Mouse (Mus musculus): ENCODE results near the gene Eme2. TPM values are rescaled to one million over a fixed set of nuclear protein-coding genes. Genes with fewer than 3 reads are reported as not detected.
"Not testable (repeated sequence)": the region's sequence is repeated elsewhere in the genome, so short reads cannot be mapped to it uniquely, and the experiment has no call there.

The Eme2 gene
- total RNA-seq (2021): 10 to 100 TPM; 63.5 to 66.9 TPM
- long read RNA-seq, experiment 1, transcript Eme2-202 (8 exons, 1,521 nt): major isoform, 7 of 27 reads
- long read RNA-seq, experiment 1, partial matches to known transcripts: 7 of 27 reads
- long read RNA-seq, experiment 1, other reads (novel, unspliced or antisense): 13 of 27 reads
- long read RNA-seq, experiment 2, full-length matches to known transcripts: 14 of 39 reads
- long read RNA-seq, experiment 2, partial matches to known transcripts: 11 of 39 reads
- long read RNA-seq, experiment 2, other reads (novel, unspliced or antisense): 14 of 39 reads

- DNase-seq (ENCODE audit: low spot score in 2 of 2): peak; percentile 56 to 74
Observed at GRCm38 (mm10) chr17:24894995-24895547, at the start of gene Eme2, which contains the start of gene Mrps34. Eme2 (minus strand) TSS chr17:24895087. Mrps34 (plus strand) TSS chr17:24895116.

- not testable (repeated sequence) for DNase-seq (ENCODE audit: low spot score in 2 of 2)
Observed at GRCm38 (mm10) chr17:24943589-24943988, 48.7 kb upstream of the Eme2 start.

- DNase-seq (ENCODE audit: low spot score in 2 of 2): no peak
Observed at GRCm38 (mm10) chr17:24943036-24943435, 48.1 kb upstream of the Eme2 start.

- DNase-seq (ENCODE audit: low spot score in 2 of 2): not testable (repeated sequence)
Observed at GRCm38 (mm10) chr17:24942453-24942852, 47.6 kb upstream of the Eme2 start.

GRCm38 (mm10) chr17:24937266-24937665 is 42.4 kb upstream of the Eme2 start:
- DNase-seq (ENCODE audit: low spot score in 2 of 2): no peak

GRCm38 (mm10) chr17:24936259-24937237 is 41.7 kb upstream of the Eme2 start, which contains the start of gene Mapk8ip3:
Mapk8ip3 (minus strand) TSS chr17:24936977.
- DNase-seq (ENCODE audit: low spot score in 2 of 2): peak; percentile 89 to 90

GRCm38 (mm10) chr17:24935666-24936065 is 40.8 kb upstream of the Eme2 start:
- no peak for DNase-seq (ENCODE audit: low spot score in 2 of 2)

GRCm38 (mm10) chr17:24934926-24935325 is 40.0 kb upstream of the Eme2 start:
- no peak for DNase-seq (ENCODE audit: low spot score in 2 of 2)

GRCm38 (mm10) chr17:24933163-24933562 is 38.3 kb upstream of the Eme2 start:
- DNase-seq (ENCODE audit: low spot score in 2 of 2): no peak

GRCm38 (mm10) chr17:24932431-24932830 is 37.5 kb upstream of the Eme2 start:
- no peak for DNase-seq (ENCODE audit: low spot score in 2 of 2)

GRCm38 (mm10) chr17:24929506-24929905 is 34.6 kb upstream of the Eme2 start:
- DNase-seq (ENCODE audit: low spot score in 2 of 2): no peak

- no peak for DNase-seq (ENCODE audit: low spot score in 2 of 2)
Observed at GRCm38 (mm10) chr17:24923246-24923645, 28.4 kb upstream of the Eme2 start.

GRCm38 (mm10) chr17:24913984-24914383 is 19.1 kb upstream of the Eme2 start:
- no peak for DNase-seq (ENCODE audit: low spot score in 2 of 2)

- DNase-seq (ENCODE audit: low spot score in 2 of 2): peak in 1 of 2 experiments; percentile 60
Observed at GRCm38 (mm10) chr17:24907591-24907990, 12.7 kb upstream of the Eme2 start.

- DNase-seq (ENCODE audit: low spot score in 2 of 2): no peak
Observed at GRCm38 (mm10) chr17:24903767-24904166, 8.9 kb upstream of the Eme2 start.

GRCm38 (mm10) chr17:24902671-24903474 is 8.0 kb upstream of the Eme2 start:
- no peak for DNase-seq (ENCODE audit: low spot score in 2 of 2)

- DNase-seq (ENCODE audit: low spot score in 2 of 2): no peak
Observed at GRCm38 (mm10) chr17:24902124-24902523, 7.2 kb upstream of the Eme2 start.

- DNase-seq (ENCODE audit: low spot score in 2 of 2): no peak
Observed at GRCm38 (mm10) chr17:24900014-24900413, 5.1 kb upstream of the Eme2 start.

GRCm38 (mm10) chr17:24899153-24899552 is 4.3 kb upstream of the Eme2 start:
- DNase-seq (ENCODE audit: low spot score in 2 of 2): no peak

GRCm38 (mm10) chr17:24898041-24898854 is 3.4 kb upstream of the Eme2 start:
- DNase-seq (ENCODE audit: low spot score in 2 of 2): no peak
